ENCODE assay signal across 8 mouse cellular contexts in genomic region chr13:58275599-58275998, GRCm38 (mm10). TPM values are rescaled to one million over a fixed set of nuclear protein-coding genes. Genes with fewer than 3 reads are reported as not detected.
DNase-seq lines count a peak whose midpoint lies in the region; ATAC-seq lines count a peak whose summit lies in the region.

Gkap1 (minus strand) TSS chr13:58275699.

- ATAC-seq in kidney, embryonic 16.5 days (ENCODE audit: low FRiP score, low TSS enrichment), result no peak
- no peak for ATAC-seq in midbrain, embryonic 14.5 days (ENCODE audit: low FRiP score, low TSS enrichment)

- no peak for DNase-seq in kidney, adult 11 months
- DNase-seq in adrenal gland, postnatal 25 days, result no peak
- DNase-seq in gastrocnemius, postnatal 36 days, result no peak
- no peak for DNase-seq in layer of hippocampus, postnatal 10 days (ENCODE audit: low spot score in 2 of 2)
- no peak for DNase-seq in midbrain, embryonic 14.5 days
- DNase-seq in c-Kit-positive CD71-positive TER-119-positive erythroid progenitor cells, embryonic 14.5 days (ENCODE audit: low spot score), result no peak
- no peak for DNase-seq in ovary, postnatal 14 days (ENCODE audit: low spot score)

- peak within 1 kb of the TSS; percentile 90 for H3K9ac ChIP-seq in kidney, embryonic 16.5 days (replicated peaks; ENCODE audit: low read length)
- H3K9ac ChIP-seq in midbrain, embryonic 14.5 days (replicated peaks; ENCODE audit: low read length), result peak within 1 kb of the TSS; percentile 82

- no peaks in the 10 kb centered on the region for H3K27me3 ChIP-seq in kidney, embryonic 16.5 days (ENCODE audit: insufficient read depth, low read length)
- no peaks in the 10 kb centered on the region for H3K27me3 ChIP-seq in midbrain, embryonic 14.5 days (ENCODE audit: control insufficient read depth, insufficient read depth, low read length)

- H3K4me1 ChIP-seq in kidney, embryonic 16.5 days (ENCODE audit: insufficient read depth, low read length), result peaks cover 18% of the 10 kb centered on the region
- peaks cover 11% of the 10 kb centered on the region; the same call in 1 of the 2 replicates for H3K4me1 ChIP-seq in midbrain, embryonic 14.5 days (ENCODE audit: control insufficient read depth, insufficient read depth, low read length)

- H3K36me3 ChIP-seq in kidney, embryonic 16.5 days (ENCODE audit: insufficient read depth, low read length), result no peaks in the 10 kb centered on the region
- no peaks in the 10 kb centered on the region for H3K36me3 ChIP-seq in midbrain, embryonic 14.5 days (ENCODE audit: control insufficient read depth, insufficient read depth, low read length)

- WGBS in kidney, embryonic 16.5 days, result 84% methylated on average over 8 of the region's 8 CpGs
- WGBS in midbrain, embryonic 14.5 days, result 78% methylated on average over 8 of the region's 8 CpGs

- peak within 1 kb of the TSS; percentile 90 for H3K4me2 ChIP-seq in kidney, embryonic 16.5 days (replicated peaks; ENCODE audit: low read depth, low read length)
- H3K4me2 ChIP-seq in midbrain, embryonic 14.5 days (ENCODE audit: low read length), result peak within 1 kb of the TSS; percentile 85

- intact Hi-C loops in gastrocnemius, postnatal 36 days (cut with DNase I), result no loop called here

- peak within 1 kb of the TSS; percentile 87 for H3K4me3 ChIP-seq in kidney, embryonic 16.5 days (ENCODE audit: low read length)
- H3K4me3 ChIP-seq in midbrain, embryonic 14.5 days (replicated peaks; ENCODE audit: low read depth, low read length), result peak within 1 kb of the TSS; percentile 81

- H3K27ac ChIP-seq in kidney, embryonic 16.5 days (ENCODE audit: low read length), result peak within 1 kb of the TSS; percentile 81
- H3K27ac ChIP-seq in midbrain, embryonic 14.5 days (replicated peaks; ENCODE audit: low read depth, low read length), result peak within 1 kb of the TSS; percentile 82

- H3K9me3 ChIP-seq in kidney, embryonic 16.5 days (ENCODE audit: low read length), result no peaks in the 10 kb centered on the region
- H3K9me3 ChIP-seq in midbrain, embryonic 14.5 days (ENCODE audit: control insufficient read depth, low read length), result no peaks in the 10 kb centered on the region

RNA-seq across cellular contexts. Expression of gene Gkap1, which starts in this region (rescaled TPM):
- polyA plus RNA-seq in kidney, embryonic 16.5 days (2015; fragmentation: Nextera tagmentation; extraction: Ambion mirVana), result 22.5 and 25.8 TPM in 2 replicates
- 43.8 and 47.3 TPM in 2 replicates for total RNA-seq in adrenal gland, postnatal 25 days (2021)
- total RNA-seq in gastrocnemius, postnatal 36 days (2021), result 10 to 100 TPM; 20.6 to 24.3 TPM
- 10 to 100 TPM; 24.3 to 24.6 TPM for total RNA-seq in layer of hippocampus, postnatal 10 days (2021)
- 25.2 TPM in 2 replicates for polyA plus RNA-seq in midbrain, embryonic 14.5 days (2014; fragmentation: Nextera tagmentation; extraction: Ambion mirVana)
